Mouse (Mus musculus): ENCODE data around the gene D6Ertd527e. TPM values are rescaled to one million over a fixed set of nuclear protein-coding genes. Genes with fewer than 3 reads are reported as not detected.
"Not testable (repeated sequence)": the region's sequence is repeated elsewhere in the genome, so short reads cannot be mapped to it uniquely, and the experiment has no call there.

The D6Ertd527e gene
- not detected for total RNA-seq (2021)
- long read RNA-seq, experiment 1: 0 reads
- long read RNA-seq, experiment 2: 0 reads

DNA sequence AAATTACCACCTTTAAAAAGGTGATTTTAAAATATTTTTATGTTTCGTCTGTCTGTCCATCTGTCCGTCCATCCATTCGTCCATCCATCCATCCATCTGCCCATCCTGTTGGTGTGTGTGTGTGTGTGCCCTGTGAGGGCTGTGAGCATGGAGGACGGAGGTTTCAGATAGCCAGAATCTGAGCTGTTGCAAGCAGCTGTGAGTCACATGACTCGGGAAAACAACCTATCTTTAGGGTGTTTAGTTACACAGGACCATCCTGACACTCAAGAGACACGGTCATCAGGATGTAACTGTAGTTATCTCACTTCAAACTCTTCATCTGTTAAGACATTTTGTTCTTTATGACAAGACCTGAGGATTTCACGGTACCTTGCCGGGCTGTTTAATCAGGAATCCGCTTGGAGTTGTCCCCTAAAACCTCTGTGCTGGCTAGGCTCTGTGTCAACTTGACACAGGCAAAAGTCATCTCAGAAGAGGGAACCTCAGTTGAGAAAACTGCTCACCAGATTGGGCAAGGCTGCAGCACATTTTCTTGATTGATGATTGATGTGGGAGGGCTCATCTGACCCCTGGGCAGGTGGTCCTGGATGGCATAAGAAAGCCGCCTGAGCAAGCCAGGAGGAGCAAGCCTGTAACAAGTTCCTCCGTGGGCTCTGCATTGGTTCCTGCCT is at the start of gene D6Ertd527e:
Gene D6Ertd527e, plus strand, starts transcription at position 624 of the 674 bp plus-strand sequence.
- no peak for DNase-seq
- intact Hi-C loops (cut with DNase I): no loop called here

GRCm38 (mm10) chr6:87059754-87060153 is 44.8 kb upstream of the D6Ertd527e start:
- intact Hi-C loops (cut with DNase I): no loop called here
- DNase-seq: no peak

DNA sequence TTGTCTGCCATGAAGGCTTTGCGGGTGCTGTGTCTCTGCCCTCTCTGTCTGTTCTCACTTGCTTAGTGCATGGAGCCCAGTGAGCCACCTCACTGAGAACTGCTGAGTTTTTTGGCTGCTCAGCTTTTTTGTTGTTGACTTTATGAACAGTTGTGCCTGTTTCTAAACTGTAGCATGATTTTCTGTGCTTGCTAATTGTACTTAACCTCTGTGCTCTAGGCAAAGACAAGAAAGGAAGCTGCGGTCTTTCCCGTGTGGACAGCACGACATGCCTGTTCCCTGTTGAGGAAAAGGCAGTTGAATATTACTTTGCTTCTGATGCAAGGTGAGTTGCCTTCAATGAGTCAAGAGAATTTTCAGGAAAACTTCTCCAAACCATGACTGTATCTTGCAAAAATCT is 41.0 kb upstream of the D6Ertd527e start:
- intact Hi-C loops (cut with DNase I): no loop called here
- DNase-seq: no peak

GRCm38 (mm10) chr6:87068209-87068608 is 36.3 kb upstream of the D6Ertd527e start:
- intact Hi-C loops (cut with DNase I): no loop called here
- no peak for DNase-seq

DNA sequence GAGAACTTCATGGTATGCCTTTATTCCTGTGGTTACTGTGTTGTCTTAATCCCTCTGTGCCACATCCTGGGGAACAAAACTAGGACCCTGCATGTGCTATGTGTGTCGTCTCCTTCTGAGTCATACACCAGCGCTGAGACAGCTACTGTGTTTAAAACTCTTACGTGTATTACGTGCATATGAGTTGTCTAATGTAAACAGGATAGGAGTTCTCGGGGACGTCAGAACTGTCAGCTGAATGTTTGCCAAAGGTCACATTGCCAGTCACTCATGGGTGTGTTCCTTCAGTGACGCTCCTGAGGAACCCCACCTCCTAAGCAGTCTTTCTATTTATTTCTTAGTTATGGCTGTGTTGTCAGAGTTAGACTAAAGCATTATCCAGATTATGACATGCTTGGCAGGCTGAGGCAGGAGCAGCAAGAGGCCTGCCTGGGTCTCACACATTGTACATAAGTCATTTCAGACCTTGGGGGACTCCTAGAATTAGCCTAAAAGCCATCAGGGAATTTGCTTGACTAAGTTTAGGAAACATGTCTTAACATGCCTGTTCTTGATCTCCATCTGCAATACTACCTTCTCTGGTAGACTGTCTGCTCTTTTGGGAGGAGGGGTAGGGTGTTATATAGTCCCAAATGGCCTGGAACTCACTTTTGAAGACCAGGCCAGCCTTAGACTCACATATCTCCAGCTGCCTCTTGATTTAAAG is 35.2 kb upstream of the D6Ertd527e start:
- intact Hi-C loops (cut with DNase I): no loop called here
- no peak for DNase-seq

- intact Hi-C loops (cut with DNase I): no loop called here
- no peak for DNase-seq
Observed at GRCm38 (mm10) chr6:87070641-87071040, 33.9 kb upstream of the D6Ertd527e start.

DNA sequence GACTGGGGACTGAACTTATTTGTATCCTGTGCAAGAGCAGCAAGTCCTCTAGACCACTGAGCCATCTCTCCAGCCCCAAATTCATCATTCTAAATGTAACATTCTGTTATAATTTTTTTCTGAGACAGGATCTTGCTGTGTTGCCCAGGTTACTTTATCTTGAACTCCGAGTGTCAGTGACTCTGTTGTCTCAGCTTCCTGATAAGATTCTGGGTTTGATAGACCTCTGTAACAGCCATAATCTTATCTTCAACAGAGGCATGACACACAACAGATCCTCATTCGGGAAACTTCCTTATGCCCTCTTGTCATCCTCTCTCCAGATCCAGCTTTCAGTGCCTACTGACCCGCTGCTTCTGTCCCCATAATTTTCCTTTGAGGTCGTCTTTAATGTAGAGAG is 31.8 kb upstream of the D6Ertd527e start:
- intact Hi-C loops (cut with DNase I): no loop called here
- no peak for DNase-seq

DNA sequence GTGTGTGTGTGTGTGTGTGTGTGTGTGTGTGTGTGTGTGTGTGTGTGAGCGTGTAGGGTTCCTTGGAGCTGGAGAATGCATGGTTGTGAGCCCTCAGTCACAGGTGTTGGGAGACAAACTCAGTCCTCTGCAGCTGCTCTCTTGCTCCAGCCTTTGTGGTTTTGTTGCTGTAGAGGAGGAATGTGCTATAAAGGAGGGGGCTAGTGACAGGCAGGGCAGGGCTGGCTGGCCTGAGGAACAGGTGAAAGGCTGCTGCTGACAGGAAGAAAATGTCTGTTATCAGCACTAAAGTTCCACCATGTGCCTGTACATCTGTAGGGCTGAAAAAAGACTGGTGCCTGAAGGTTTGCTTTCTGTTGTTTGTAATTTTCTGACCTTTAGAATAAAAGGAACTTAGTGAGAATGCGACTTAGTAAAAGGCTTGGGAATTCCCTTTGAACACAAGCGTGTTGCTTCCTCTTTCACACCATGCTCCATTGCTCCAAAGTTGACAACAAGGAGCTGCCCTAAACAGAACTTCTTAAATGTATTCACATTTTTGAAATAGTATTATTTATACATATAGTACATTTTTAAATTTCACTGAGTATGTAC is 29.4 kb upstream of the D6Ertd527e start:
- no peak for DNase-seq
- intact Hi-C loops (cut with DNase I): no loop called here

GRCm38 (mm10) chr6:87079457-87079856 is 25.1 kb upstream of the D6Ertd527e start:
- no peak for DNase-seq
- intact Hi-C loops (cut with DNase I): no loop called here

- no peak for DNase-seq
- intact Hi-C loops (cut with DNase I): no loop called here
Observed at GRCm38 (mm10) chr6:87085026-87085425, 19.5 kb upstream of the D6Ertd527e start.

- intact Hi-C loops (cut with DNase I): no loop called here
- no peak for DNase-seq
Observed at GRCm38 (mm10) chr6:87088356-87088755, 16.2 kb upstream of the D6Ertd527e start.

GRCm38 (mm10) chr6:87090877-87091276 is 13.7 kb upstream of the D6Ertd527e start:
- intact Hi-C loops (cut with DNase I): no loop called here
- DNase-seq: no peak

GRCm38 (mm10) chr6:87092476-87092875 is 12.1 kb upstream of the D6Ertd527e start:
- intact Hi-C loops (cut with DNase I): no loop called here
- DNase-seq: no peak

- intact Hi-C loops (cut with DNase I); DNase-seq: not testable (repeated sequence)
Observed at GRCm38 (mm10) chr6:87093631-87094030, 10.9 kb upstream of the D6Ertd527e start.

GRCm38 (mm10) chr6:87099261-87099660 is 5.3 kb upstream of the D6Ertd527e start:
- DNase-seq: no peak
- intact Hi-C loops (cut with DNase I): no loop called here

GRCm38 (mm10) chr6:87099671-87100296 is 4.8 kb upstream of the D6Ertd527e start:
- no peak for DNase-seq
- intact Hi-C loops (cut with DNase I): loop anchor here (2.0 kb wide), 1 partner anchor 287 kb away; no protein-coding TSS in a partner anchor

DNA sequence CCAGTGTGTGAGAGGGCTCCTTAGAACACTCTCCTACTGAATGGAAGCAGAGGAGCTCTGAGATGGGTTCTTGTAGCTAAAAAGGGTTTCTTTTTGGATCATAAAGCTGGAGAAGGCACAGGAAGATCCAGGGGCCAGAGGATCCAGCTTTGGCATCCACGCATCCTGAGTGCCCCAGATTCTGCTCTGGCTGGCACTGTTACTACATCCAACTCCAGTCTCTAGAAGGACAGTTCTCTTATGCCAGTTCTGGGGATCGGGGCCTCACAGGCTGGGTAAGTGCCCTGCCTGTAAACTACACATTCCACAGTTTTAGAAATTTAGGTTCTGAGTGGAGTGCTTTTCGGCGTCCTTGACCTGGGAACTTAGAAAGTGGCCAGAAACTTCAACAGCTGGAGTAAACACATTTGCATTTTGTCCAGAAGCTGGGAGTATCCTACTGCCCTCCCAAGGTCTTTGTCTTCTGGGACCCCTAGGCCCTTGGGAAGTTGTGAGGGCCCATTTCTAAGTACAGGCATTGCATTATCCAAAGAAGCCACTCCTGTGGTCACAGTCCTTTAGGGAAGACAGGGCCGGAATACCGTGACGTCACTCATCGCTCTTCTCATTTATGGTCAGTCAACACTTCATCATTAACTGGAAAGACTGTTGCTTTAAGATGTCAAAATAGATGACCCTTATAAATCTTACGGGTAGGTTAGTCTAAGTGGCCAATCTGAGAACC is 4.1 kb upstream of the D6Ertd527e start:
- DNase-seq: no peak
- intact Hi-C loops (cut with DNase I): loop anchor here (1.0 to 2.0 kb wide), 2 partner anchors 223 to 286 kb away; no protein-coding TSS in a partner anchor

DNA sequence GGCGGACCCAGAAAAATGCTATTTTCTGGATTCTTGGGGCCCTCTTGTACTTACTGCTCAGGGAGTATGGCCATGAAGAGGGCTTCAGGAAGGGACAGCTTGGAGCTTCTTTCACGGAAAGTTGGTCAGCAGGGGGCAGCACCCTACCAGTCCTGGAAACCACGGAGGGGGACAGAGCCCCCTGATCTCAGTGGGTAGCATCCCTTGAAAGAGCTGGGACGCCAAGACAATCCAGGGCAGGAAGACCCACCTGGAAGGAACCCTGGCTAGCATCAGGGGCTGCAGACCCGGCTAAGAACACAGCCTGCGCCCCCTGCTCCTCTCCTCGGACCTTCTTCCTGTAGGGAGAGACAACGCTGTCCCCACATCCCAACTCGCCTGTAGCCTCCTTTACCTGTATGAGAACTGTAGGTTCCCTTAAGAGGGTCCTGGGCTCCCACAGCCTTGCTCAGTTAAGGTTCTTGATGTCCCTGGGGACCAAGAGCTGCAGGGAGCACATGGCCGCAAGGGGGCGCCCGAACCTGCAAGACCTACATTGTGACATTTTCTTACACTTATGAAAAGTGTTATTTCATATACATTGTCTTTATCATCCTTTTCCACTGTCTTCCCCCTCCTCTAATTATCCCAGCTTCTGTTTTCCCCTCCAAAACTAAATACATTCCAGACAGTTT is 3.1 kb upstream of the D6Ertd527e start:
- intact Hi-C loops (cut with DNase I): loop anchor here (1.0 to 2.0 kb wide), 2 partner anchors 222 to 285 kb away; no protein-coding TSS in a partner anchor
- DNase-seq: peak; percentile 80 to 85

GRCm38 (mm10) chr6:87101955-87102353 is 2.6 kb upstream of the D6Ertd527e start:
- intact Hi-C loops (cut with DNase I): loop anchor here (1.0 to 2.0 kb wide), 2 partner anchors 221 to 285 kb away; no protein-coding TSS in a partner anchor

More at GRCm38 (mm10) chr6:87101955-87102353, 2.6 kb upstream of the D6Ertd527e start:
- no peak for DNase-seq
